Mouse (Mus musculus): ENCODE measurements around the gene Atp6v0a1. TPM values are rescaled to one million over a fixed set of nuclear protein-coding genes. Genes with fewer than 3 reads are reported as not detected.

Gene Atp6v0a1
- polyA plus RNA-seq, 1 experiment: 55.2 TPM

- TF ChIP-seq GATA1 (IDR thresholded peaks at IDR 0.05; ENCODE audit: low read length): no peak
These were observed 101.5 kb downstream of the Atp6v0a1 start for GRCm38 (mm10) chr11:101110708-101111107.

- no peak for TF ChIP-seq GATA1 (IDR thresholded peaks at IDR 0.05; ENCODE audit: low read length)
These were observed 101.9 kb downstream of the Atp6v0a1 start for GRCm38 (mm10) chr11:101111178-101111577.

GRCm38 (mm10) chr11:101112186-101112585 is 102.9 kb downstream of the Atp6v0a1 start:
- TF ChIP-seq GATA1 (IDR thresholded peaks at IDR 0.05; ENCODE audit: low read length): no peak

Other genes with a start within 250 kb of the Atp6v0a1 start
- 0.02 TPM in 1 of 2 replicates, not detected in the other for gene Kcnh4, start 249.5 kb upstream of the Atp6v0a1 start, polyA plus RNA-seq (2012)
- gene Hcrt, start 246.5 kb upstream of the Atp6v0a1 start, polyA plus RNA-seq (2012): not detected in 2 replicates
- 4.4 and 5.2 TPM in 2 replicates for gene Ghdc, start 238.5 kb upstream of the Atp6v0a1 start, polyA plus RNA-seq (2012)
- gene Stat5b, start 158.7 kb upstream of the Atp6v0a1 start, polyA plus RNA-seq (2012): 31.6 and 31.7 TPM in 2 replicates
- gene Stat5a, start 150.1 kb upstream of the Atp6v0a1 start, polyA plus RNA-seq (2012): 23.3 and 27.0 TPM in 2 replicates
- 10.6 and 22.4 TPM in 2 replicates for gene Stat3, start 69.9 kb upstream of the Atp6v0a1 start, polyA plus RNA-seq (2012)
- gene Cavin1, start 38.6 kb upstream of the Atp6v0a1 start, polyA plus RNA-seq (2012): 0.93 and 1.4 TPM in 2 replicates
- gene Naglu, start 60.6 kb downstream of the Atp6v0a1 start, polyA plus RNA-seq (2012): 3.7 and 8.6 TPM in 2 replicates
- gene Hsd17b1, start 69.0 kb downstream of the Atp6v0a1 start, polyA plus RNA-seq (2012): 0.06 and 0.09 TPM in 2 replicates
- 39.5 and 44.5 TPM in 2 replicates for gene Coasy, start 73.1 kb downstream of the Atp6v0a1 start, polyA plus RNA-seq (2012)
- gene Mlx, start 77.8 kb downstream of the Atp6v0a1 start, polyA plus RNA-seq (2012): 16.7 and 22.4 TPM in 2 replicates
- gene Psmc3ip, start 86.0 kb downstream of the Atp6v0a1 start, polyA plus RNA-seq (2012): 27.1 and 30.8 TPM in 2 replicates
- 11.0 and 12.6 TPM in 2 replicates for gene Retreg3, start 110.4 kb downstream of the Atp6v0a1 start, polyA plus RNA-seq (2012)
- gene Tubg1, start 110.5 kb downstream of the Atp6v0a1 start, polyA plus RNA-seq (2012): 107 and 114 TPM in 2 replicates
- not detected in 2 replicates for gene Tubg2, start 146.5 kb downstream of the Atp6v0a1 start, polyA plus RNA-seq (2012)
- 0.01 and 0.02 TPM in 2 replicates for gene Cntnap1, start 161.1 kb downstream of the Atp6v0a1 start, polyA plus RNA-seq (2012)
- gene Plekhh3, start 161.9 kb downstream of the Atp6v0a1 start, polyA plus RNA-seq (2012): 2.3 and 2.8 TPM in 2 replicates
- gene Ccr10, start 166.0 kb downstream of the Atp6v0a1 start, polyA plus RNA-seq (2012): not detected in 2 replicates
- gene Ezh1, start 217.0 kb downstream of the Atp6v0a1 start, polyA plus RNA-seq (2012): 1.3 and 3.6 TPM in 2 replicates
- 0.08 TPM in 1 of 2 replicates, not detected in the other for gene Ramp2, start 236.6 kb downstream of the Atp6v0a1 start, polyA plus RNA-seq (2012)
- 122 and 174 TPM in 2 replicates for gene Vps25, start 244.3 kb downstream of the Atp6v0a1 start, polyA plus RNA-seq (2012)

Measured in G1E-ER4 (cell line).